Mouse (Mus musculus) embryo, embryonic 10.5 days (tissue): ENCODE results near the gene Gm20388.

Source experiments
- DNase-seq: peaks from one replicate; pipeline ENCODE4 v3.0.0-alpha.2; 2015; ENCODE audit warnings: low spot score

Gene Gm20388

DNA sequence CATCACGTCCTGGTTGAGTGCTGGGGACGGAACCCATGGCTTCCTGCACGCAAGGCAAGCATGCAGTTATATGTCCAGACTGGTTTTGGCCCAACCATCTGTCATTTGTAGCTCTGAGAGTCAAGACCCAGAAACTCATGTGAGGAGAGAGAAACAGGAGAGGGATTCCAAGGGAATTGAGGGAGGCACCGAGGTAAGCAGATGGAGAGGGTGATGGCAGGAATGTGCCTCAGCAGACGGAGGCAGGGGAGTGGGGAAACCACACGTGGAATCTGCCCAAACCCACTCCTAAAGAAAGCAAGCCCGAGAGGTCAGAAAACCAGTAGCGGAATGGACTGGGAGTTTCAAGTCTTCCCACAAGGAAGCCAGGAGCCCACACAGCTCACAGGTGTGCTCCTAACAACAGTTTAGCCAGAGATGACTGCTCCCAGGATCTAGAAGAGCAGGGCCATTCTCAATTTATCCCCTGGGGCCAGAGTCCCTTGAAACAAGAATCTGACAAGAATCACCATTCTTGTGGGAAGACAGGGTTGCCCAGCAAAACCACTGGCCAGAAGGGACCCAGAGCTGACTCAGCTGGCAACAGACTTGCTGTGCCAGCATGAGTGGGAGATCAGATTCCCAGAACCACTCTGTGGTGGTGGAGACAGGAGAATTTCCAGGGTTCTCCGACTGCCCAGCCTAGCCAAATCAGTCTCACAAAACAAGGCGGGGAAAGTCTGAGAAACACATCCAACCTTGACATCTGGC, 1772.6 kb downstream of the Gm20388 start:
- no peak for DNase-seq

- DNase-seq: peak; percentile 73
These were observed 1774.8 kb downstream of the Gm20388 start for GRCm38 (mm10) chr8:121685419-121685818.

GRCm38 (mm10) chr8:121687455-121688161, 1777.0 kb downstream of the Gm20388 start:
- DNase-seq: peak; percentile 56

DNA sequence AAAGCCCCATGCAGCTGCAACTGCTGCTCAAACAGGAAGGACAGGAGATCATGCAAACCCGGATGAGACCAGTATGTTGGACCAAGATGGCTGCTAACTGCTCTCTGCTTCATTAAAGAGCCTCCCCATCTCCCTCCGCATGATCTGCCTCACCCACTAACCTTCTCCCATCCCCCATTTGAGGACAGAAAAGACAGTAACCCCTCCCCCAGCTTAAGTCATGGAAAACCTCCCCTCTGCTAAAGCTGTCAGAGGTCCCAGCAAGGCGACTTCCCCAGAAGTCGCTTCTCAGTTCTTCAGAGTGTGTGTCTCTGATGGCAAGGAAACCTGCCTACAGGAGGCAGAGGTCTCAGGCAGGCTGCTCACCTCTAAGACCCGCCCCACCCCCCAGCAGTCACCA, 1777.9 kb downstream of the Gm20388 start:
- DNase-seq: no peak

- DNase-seq: peak; percentile 40
These were observed 1783.8 kb downstream of the Gm20388 start for GRCm38 (mm10) chr8:121694453-121694852.

- DNase-seq: no peak
These were observed 1785.0 kb downstream of the Gm20388 start for GRCm38 (mm10) chr8:121695585-121696184.

- peak; percentile 52 for DNase-seq
These were observed 1787.3 kb downstream of the Gm20388 start for GRCm38 (mm10) chr8:121697735-121698614.

GRCm38 (mm10) chr8:121698615-121699101, 1788.0 kb downstream of the Gm20388 start:
- DNase-seq: peak; percentile 22

DNA sequence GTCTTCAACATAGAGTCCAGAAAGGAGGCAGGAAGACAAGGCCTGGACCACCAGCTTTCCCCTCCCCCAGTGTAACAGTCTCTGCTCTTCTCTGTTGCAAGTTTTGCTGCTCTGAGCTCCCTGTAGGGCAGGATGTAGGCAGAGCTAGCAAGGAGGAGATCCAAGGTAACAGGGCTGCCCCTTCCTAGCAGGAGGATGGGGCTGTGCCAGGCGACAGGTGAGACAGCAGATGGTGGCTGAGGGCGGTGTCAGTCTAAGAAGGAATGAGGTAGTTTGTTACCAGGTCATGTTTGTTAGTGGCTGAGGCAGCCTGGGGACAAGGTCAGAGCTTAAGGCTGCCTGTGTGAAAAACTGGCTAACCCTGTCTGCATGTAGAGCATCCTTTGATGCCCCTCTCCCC, 1789.3 kb downstream of the Gm20388 start:
- no peak for DNase-seq

DNA sequence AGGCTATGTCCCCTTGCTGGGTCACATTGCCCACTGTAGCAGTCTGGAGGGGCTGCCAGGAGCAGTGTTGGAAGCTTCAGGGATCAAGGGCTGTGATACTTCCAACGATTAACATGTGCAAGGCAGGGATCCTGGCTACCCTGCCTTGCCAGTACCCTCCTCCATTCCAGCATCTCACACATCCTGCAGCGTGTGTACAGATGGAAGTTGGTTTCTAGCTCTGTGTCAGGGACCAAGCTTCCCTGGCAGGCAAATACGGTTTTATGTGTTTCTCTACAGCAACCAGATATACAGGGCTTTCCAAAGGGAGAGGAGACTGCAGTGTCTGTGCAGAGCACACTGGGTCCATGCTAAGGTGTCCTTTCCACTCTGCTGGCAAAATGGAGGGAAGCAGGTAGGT, 1794.5 kb downstream of the Gm20388 start:
- DNase-seq: no peak

DNA sequence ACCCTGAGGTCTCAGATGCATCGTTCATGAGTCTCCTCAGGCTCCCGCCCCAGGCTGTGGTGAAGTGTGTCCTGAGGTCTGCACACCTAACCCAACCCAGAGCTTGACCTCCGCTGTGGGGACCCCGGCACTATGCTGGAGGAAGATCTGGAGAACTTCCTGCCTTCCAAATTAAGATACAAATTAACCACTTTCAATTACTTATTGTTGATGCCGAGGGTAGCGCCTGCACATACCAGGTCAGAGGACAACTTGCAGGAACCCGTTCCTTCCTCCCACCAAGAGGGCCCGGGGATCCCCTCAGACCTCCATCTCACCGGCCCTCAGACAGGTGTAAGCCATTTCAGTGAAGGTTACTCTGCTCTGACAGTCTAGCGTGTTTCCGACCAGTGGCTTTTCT, 1796.3 kb downstream of the Gm20388 start:
- DNase-seq: no peak

DNA sequence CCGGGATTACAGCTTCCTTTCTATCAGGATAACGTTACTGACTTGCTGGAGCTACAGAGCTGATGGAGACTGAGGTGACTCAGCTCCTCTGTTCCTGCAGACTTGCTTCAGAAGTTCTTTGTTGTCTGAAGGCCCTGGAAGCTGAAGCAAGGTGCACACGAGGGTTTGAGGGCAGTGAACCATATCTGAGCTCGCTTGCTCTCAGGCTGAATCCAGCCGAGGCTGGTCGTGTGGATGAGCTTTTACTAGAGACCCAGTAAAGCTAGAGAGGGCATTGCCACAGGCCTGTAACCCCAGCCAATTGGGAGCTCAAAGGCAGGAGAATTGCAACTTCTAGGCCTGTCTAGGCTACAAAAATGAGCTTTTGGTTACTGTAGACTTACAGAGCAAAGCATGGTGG, 1797.8 kb downstream of the Gm20388 start:
- no peak for DNase-seq

GRCm38 (mm10) chr8:121717502-121717901, 1806.9 kb downstream of the Gm20388 start:
- DNase-seq: peak; percentile 10

DNA sequence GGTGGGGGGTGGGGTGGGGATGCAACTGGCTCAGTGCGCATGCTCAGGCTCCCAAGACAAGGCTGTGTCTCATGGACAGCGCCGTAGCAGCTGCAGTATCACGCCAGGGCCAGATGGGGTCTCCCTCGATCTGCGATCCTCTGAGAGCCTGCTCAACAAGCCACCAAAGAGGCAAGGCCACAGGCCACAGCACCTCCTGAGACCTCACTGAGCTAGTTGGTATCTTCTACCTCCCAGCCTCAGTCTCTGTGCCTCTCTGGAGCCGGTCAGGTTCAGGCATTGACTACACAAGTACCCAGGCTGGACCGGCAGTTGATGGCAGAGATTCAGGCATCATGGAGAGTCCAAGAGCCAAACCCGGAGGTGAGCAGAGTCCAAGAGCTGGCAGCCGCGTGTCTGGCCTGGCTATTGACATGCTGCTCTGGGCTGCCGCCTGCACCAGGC, 1807.4 kb downstream of the Gm20388 start:
- DNase-seq: peak; percentile 97

DNA sequence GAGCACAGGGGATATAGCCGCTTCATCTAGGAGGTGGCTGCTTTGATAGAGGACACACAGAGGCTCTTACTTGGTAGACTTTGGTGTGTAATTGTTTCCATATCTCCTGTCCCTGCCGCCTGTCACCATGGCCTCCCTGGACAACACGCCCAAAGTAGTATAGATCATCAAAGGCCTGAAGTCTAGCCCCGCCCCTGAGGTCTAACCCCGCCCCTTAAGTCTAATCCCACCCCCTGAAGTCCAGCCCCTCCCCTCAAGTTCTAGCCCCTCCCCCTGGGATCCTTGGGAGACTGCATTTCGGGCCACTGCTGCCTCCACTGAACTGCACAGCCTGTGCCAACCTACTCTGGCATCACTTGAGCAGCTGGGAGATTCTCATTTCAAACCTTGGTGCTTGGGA, 1808.3 kb downstream of the Gm20388 start:
- no peak for DNase-seq

DNA sequence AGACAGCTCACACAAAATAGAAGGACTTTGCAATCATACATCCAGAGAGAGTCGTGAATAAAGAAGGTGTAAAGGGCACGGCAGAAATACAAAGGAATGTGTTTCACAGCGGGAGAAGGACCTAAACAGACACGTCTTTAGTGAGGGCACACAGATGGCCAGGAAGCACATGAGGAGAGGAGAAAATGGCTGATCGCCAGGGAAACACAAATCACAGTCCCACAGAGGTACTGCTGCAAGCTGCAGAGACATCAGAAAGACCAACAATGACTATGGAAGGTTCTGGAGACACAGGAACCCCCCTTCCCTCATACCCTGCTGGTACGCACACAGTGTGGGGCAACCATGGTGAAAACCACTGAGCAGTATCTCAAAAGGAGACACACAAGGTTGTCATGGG, 1810.4 kb downstream of the Gm20388 start:
- DNase-seq: no peak

- no peak for DNase-seq
These were observed 1813.2 kb downstream of the Gm20388 start for GRCm38 (mm10) chr8:121723846-121724245.

GRCm38 (mm10) chr8:121727164-121727563, 1816.5 kb downstream of the Gm20388 start:
- no peak for DNase-seq

DNA sequence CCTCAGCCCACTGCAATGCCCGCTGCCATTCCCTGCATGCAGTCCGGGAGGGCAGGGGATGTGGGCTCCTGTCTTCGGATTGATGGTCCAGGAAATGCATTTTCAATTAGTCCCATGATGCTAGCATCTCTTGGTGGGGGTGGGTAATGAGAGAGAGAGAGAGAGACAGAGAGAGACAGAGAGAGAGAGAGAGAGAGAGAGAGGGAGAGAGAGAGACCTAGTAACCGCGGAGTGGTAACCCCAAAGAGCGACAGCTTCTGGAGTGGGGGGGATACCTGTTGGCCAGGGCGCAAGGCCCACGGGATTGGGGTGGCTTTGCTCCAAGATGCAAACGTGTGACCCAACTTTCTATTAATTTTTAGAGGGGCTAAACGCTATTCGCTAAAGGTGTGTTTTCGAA, 1818.7 kb downstream of the Gm20388 start, which contains the start of gene Jph3:
Gene Jph3 (plus strand): TSS at position 301 of the 400 bp plus-strand sequence.
- DNase-seq: no peak

DNA sequence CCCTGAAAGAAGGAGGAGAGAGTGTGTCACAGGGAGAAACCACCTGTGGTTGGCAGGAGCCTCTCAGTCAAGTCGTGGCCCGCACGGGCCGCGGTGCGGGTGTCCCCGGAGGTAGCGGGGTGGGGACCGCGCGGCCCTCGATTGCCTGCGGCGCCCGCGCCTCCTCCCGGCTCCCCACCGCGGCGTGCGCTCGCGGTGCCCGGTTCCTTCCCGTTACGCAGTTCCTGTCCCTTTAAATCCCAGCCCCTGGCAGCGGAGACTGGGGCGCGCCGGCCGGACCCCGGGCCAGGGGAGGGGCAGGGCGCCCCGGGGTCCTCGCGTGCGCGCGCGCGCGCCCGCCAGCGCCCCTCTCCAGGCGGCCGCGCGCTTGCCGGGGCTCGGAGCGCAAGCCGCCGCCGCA, 1819.1 kb downstream of the Gm20388 start:
- DNase-seq: peak; percentile 23

DNA sequence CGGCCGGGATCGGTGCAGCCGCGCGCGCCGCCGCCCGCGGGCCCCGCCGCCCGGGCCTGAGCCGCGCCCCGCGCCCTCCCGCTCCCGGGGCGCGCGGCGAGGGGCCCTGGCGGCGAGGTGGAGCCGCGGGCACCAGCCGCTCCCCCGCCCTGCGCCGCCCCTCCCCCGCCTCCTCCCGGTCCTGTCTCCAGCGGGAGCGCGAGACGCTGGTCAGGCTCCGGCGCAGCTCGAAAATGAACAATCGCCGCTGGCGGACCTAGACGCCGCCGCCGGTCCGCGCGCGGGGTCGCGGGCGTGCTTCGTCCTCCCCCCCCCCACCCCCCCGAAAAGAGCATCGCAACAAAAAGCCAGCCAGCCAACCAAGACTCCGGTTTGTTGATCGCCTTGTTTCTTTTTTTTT, 1819.5 kb downstream of the Gm20388 start:
- peak; percentile 55 for DNase-seq

- DNase-seq: peak; percentile 14
These were observed 1820.0 kb downstream of the Gm20388 start for GRCm38 (mm10) chr8:121730646-121731045.
